Mouse (Mus musculus) hindbrain, embryonic 16.5 days (tissue): Measurements from ENCODE around the gene Cfap54. TPM values are rescaled to one million over a fixed set of nuclear protein-coding genes. Genes with fewer than 3 reads are reported as not detected.

Experiments used
- ATAC-seq: fragments of 200-750 bp; cut with Nextera tagmentation; 2 replicates; pipeline ENCODE4 v1.8.0; 2017; ENCODE audit warnings: moderate TSS enrichment, moderate library complexity
- H3K27ac ChIP-seq: fragments of 300-500 bp; sonication (generic); 2 replicates; pipeline ENCODE4 v1.5.1; 2014; ENCODE audit warnings: low read depth, mild to moderate bottlenecking, control low read depth, low read length, moderate library complexity
- H3K27me3 ChIP-seq: fragments of 300-500 bp; sonication (generic); replicated peaks from 2 replicates; pipeline ENCODE4 v1.6.1; 2014; ENCODE audit warnings: low read length; ENCODE audit not compliant: control insufficient read depth, insufficient read depth
- H3K36me3 ChIP-seq: fragments of 300-500 bp; sonication (generic); 2 replicates; pipeline ENCODE4 v1.6.1; 2014; ENCODE audit warnings: mild to moderate bottlenecking, low read length, moderate library complexity, mixed read lengths; ENCODE audit not compliant: control insufficient read depth, insufficient read depth
- H3K4me1 ChIP-seq: fragments of 300-500 bp; sonication (generic); 2 replicates; pipeline ENCODE4 v1.6.1; 2014; ENCODE audit warnings: low read depth, low read length; ENCODE audit not compliant: control insufficient read depth, insufficient read depth
- H3K4me2 ChIP-seq: fragments of 300-500 bp; sonication (generic); 2 replicates; pipeline ENCODE4 v1.6.1; 2014; ENCODE audit warnings: mild to moderate bottlenecking, low read length, control low read depth, moderate library complexity
- H3K4me3 ChIP-seq: fragments of 300-500 bp; sonication (generic); 2 replicates; pipeline ENCODE4 v1.5.1; 2014; ENCODE audit warnings: mild to moderate bottlenecking, low read length, control low read depth, moderate library complexity
- H3K9ac ChIP-seq: fragments of 300-500 bp; sonication (generic); 2 replicates; pipeline ENCODE4 v1.6.1; 2014; ENCODE audit warnings: low read depth, mild to moderate bottlenecking, control low read depth, low read length, moderate library complexity
- H3K9me3 ChIP-seq: fragments of 300-500 bp; sonication (generic); 2 replicates; pipeline ENCODE4 v1.6.1; 2014; ENCODE audit warnings: mild to moderate bottlenecking, low read length, moderate library complexity; ENCODE audit not compliant: control insufficient read depth
- WGBS: fragments of 180-500 bp; shearing (Covaris S2); extraction: QIAGEN DNeasy Blood & Tissue Kit; methylation state at CpG from one replicate; pipeline ENCODE4 v1.1.7; 2014; 5-methylcytosine and 5-hydroxymethylcytosine counted together
- polyA plus RNA-seq: library from polyadenylated mRNA; unstranded; fragments of >200 nt; fragmentation: Nextera tagmentation; extraction: Ambion mirVana; gene quantifications from 2 replicates; pipeline ENCODE4 v1.2.1, GENCODE M21; 2015

The Cfap54 gene
- polyA plus RNA-seq, 1 experiment from 2014 or later, result 3.3 TPM

GRCm38 (mm10) chr10:93122399-93123184 is 41.2 kb upstream of the Cfap54 start:
- no peak for ATAC-seq
- Histone ChIP-seq H3K4me2 (no peak overlapping the region), H3K27me3 (no peaks in the 10 kb centered on the region), H3K9ac (no peak overlapping the region; the same call in 1 of the 2 replicates), H3K36me3 (no peaks in the 10 kb centered on the region), H3K9me3 (no peaks in the 10 kb centered on the region), H3K4me3 (no peak overlapping the region), H3K4me1 (no peaks in the 10 kb centered on the region; the same call in 1 of the 2 replicates), H3K27ac (no peak overlapping the region)
- 56% methylated on average over 12 of the region's 12 CpGs for WGBS

GRCm38 (mm10) chr10:93121262-93121860 is 39.9 kb upstream of the Cfap54 start:
- Histone ChIP-seq H3K27ac (no peak overlapping the region), H3K4me2 (no peak overlapping the region), H3K4me1 (no peaks in the 10 kb centered on the region; the same call in 1 of the 2 replicates), H3K9me3 (no peaks in the 10 kb centered on the region), H3K4me3 (no peak overlapping the region), H3K9ac (no peak overlapping the region), H3K36me3 (no peaks in the 10 kb centered on the region), H3K27me3 (no peaks in the 10 kb centered on the region)
- no peak for ATAC-seq
- 95% methylated on average over 6 of the region's 6 CpGs for WGBS

GRCm38 (mm10) chr10:93119809-93120208 is 38.4 kb upstream of the Cfap54 start:
- H3K4me2 ChIP-seq, result no peak overlapping the region
- no peak for ATAC-seq
- no peaks in the 10 kb centered on the region for H3K27me3 ChIP-seq
- no peaks in the 10 kb centered on the region for H3K9me3 ChIP-seq
- no peak overlapping the region for H3K4me3 ChIP-seq
- H3K36me3 ChIP-seq, result no peaks in the 10 kb centered on the region
- H3K9ac ChIP-seq, result no peak overlapping the region
- no peak overlapping the region for H3K27ac ChIP-seq
- 65% methylated on average over 5 of the region's 5 CpGs for WGBS
- H3K4me1 ChIP-seq, result no peaks in the 10 kb centered on the region; the same call in 1 of the 2 replicates

GRCm38 (mm10) chr10:93116636-93117035 is 35.2 kb upstream of the Cfap54 start:
- H3K36me3 ChIP-seq, result no peaks in the 10 kb centered on the region
- no peaks in the 10 kb centered on the region for H3K27me3 ChIP-seq
- no peak overlapping the region for H3K9ac ChIP-seq
- WGBS, result 85% methylated on average over 3 of the region's 3 CpGs
- ATAC-seq, result no peak
- H3K4me2 ChIP-seq, result no peak overlapping the region
- no peaks in the 10 kb centered on the region for H3K4me1 ChIP-seq
- H3K4me3 ChIP-seq, result no peak overlapping the region
- H3K9me3 ChIP-seq, result no peaks in the 10 kb centered on the region
- no peak overlapping the region for H3K27ac ChIP-seq

- no peaks in the 10 kb centered on the region for H3K36me3 ChIP-seq
- H3K27ac ChIP-seq, result no peak overlapping the region
- 96% methylated on average over 1 of the region's 1 CpGs for WGBS
- H3K4me3 ChIP-seq, result no peak overlapping the region
- H3K9ac ChIP-seq, result no peak overlapping the region
- no peak overlapping the region for H3K4me2 ChIP-seq
- no peaks in the 10 kb centered on the region for H3K4me1 ChIP-seq
- H3K9me3 ChIP-seq, result no peaks in the 10 kb centered on the region
- no peaks in the 10 kb centered on the region for H3K27me3 ChIP-seq
- no peak for ATAC-seq
Observed at GRCm38 (mm10) chr10:93115743-93116142, 34.3 kb upstream of the Cfap54 start.

- Histone ChIP-seq H3K9me3 (no peaks in the 10 kb centered on the region), H3K4me1 (no peaks in the 10 kb centered on the region), H3K4me3 (no peak overlapping the region), H3K27me3 (no peaks in the 10 kb centered on the region), H3K27ac (no peak overlapping the region), H3K9ac (no peak overlapping the region), H3K4me2 (no peak overlapping the region), H3K36me3 (no peaks in the 10 kb centered on the region)
- ATAC-seq, result no peak
- WGBS, result 72% methylated on average over 1 of the region's 1 CpGs
Observed at GRCm38 (mm10) chr10:93114782-93115181, 33.4 kb upstream of the Cfap54 start.

- no peak overlapping the region for H3K27ac ChIP-seq
- 93% methylated on average over 8 of the region's 8 CpGs for WGBS
- H3K27me3 ChIP-seq, result no peaks in the 10 kb centered on the region
- no peak overlapping the region for H3K4me2 ChIP-seq
- H3K9ac ChIP-seq, result no peak overlapping the region
- ATAC-seq, result no peak
- no peak overlapping the region for H3K4me3 ChIP-seq
- no peaks in the 10 kb centered on the region for H3K4me1 ChIP-seq
- H3K36me3 ChIP-seq, result no peaks in the 10 kb centered on the region
- no peaks in the 10 kb centered on the region for H3K9me3 ChIP-seq
Observed at GRCm38 (mm10) chr10:93113968-93114367, 32.5 kb upstream of the Cfap54 start.

- 92% methylated on average over 6 of the region's 6 CpGs for WGBS
- H3K4me3 ChIP-seq, result no peak overlapping the region
- H3K9me3 ChIP-seq, result no peaks in the 10 kb centered on the region
- ATAC-seq, result no peak
- no peak overlapping the region for H3K27ac ChIP-seq
- H3K27me3 ChIP-seq, result no peaks in the 10 kb centered on the region
- H3K4me2 ChIP-seq, result no peak overlapping the region
- H3K9ac ChIP-seq, result no peak overlapping the region
- no peaks in the 10 kb centered on the region for H3K36me3 ChIP-seq
- H3K4me1 ChIP-seq, result no peaks in the 10 kb centered on the region
Observed at GRCm38 (mm10) chr10:93112021-93112420, 30.6 kb upstream of the Cfap54 start.

- no peak for ATAC-seq
- 39% methylated on average over 8 of the region's 8 CpGs for WGBS
Observed at GRCm38 (mm10) chr10:93111412-93111811, 30.0 kb upstream of the Cfap54 start.

More at GRCm38 (mm10) chr10:93111412-93111811, 30.0 kb upstream of the Cfap54 start:
- no peaks in the 10 kb centered on the region for H3K4me1 ChIP-seq
- H3K27me3 ChIP-seq, result no peaks in the 10 kb centered on the region
- no peak overlapping the region for H3K9ac ChIP-seq
- no peaks in the 10 kb centered on the region for H3K36me3 ChIP-seq
- H3K27ac ChIP-seq, result no peak overlapping the region
- no peak overlapping the region for H3K4me3 ChIP-seq
- no peaks in the 10 kb centered on the region for H3K9me3 ChIP-seq
- H3K4me2 ChIP-seq, result no peak overlapping the region
